Mouse (Mus musculus): Measurements from ENCODE around the gene Tmem30a. TPM values are rescaled to one million over a fixed set of nuclear protein-coding genes. Genes with fewer than 3 reads are reported as not detected.

Tmem30a gene
- polyA plus RNA-seq, 1 experiment from 2014 or later, result 98.0 TPM

- no peak for ATAC-seq (replicated peaks; ENCODE audit: low FRiP score, low read depth)
- 78% methylated on average over 2 of the region's 2 CpGs for WGBS
- Histone ChIP-seq H3K9me3 (replicated peaks; ENCODE audit: low read length) (no peaks in the 10 kb centered on the region), H3K36me3 (ENCODE audit: insufficient read depth, low read length) (no peaks in the 10 kb centered on the region), H3K27me3 (ENCODE audit: insufficient read depth, low read length) (no peaks in the 10 kb centered on the region), H3K4me3 (replicated peaks; ENCODE audit: low read depth, low read length) (no peak overlapping the region), H3K4me2 (ENCODE audit: low read length) (no peak overlapping the region), H3K4me1 (replicated peaks; ENCODE audit: insufficient read depth, low read length) (no peaks in the 10 kb centered on the region), H3K27ac (no peak overlapping the region), H3K9ac (ENCODE audit: low read depth, low read length) (no peak overlapping the region)
- DNase-seq (ENCODE audit: low spot score), result no peak
- TF ChIP-seq CTCF (IDR thresholded peaks at IDR 0.05; ENCODE audit: low read depth), result no peak
Observed at GRCm38 (mm10) chr9:79827072-79827471, 33.8 kb upstream of the Tmem30a start.

DNA sequence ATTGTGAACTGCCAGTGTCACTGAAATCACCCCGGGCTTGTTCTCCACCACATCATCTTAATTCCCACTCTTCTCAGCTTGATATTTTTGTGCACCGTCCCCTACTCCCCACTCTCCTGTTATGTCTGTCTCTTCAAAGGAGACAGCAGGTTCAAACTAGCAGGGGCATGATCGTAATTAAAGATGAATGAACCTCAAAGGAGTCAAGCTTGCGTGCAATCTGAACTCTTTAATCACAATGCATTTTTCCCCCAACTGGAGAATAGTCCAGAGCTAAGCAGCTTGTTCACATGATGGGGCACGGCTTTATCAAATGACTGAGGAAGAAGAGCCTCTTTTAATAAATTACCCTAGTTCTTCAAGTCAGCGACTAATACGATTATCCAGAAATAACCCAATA is 32.2 kb upstream of the Tmem30a start:
- H3K4me2 ChIP-seq (ENCODE audit: low read length), result no peak overlapping the region
- no peak overlapping the region for H3K4me3 ChIP-seq (replicated peaks; ENCODE audit: low read depth, low read length)
- H3K9me3 ChIP-seq (replicated peaks; ENCODE audit: low read length), result no peaks in the 10 kb centered on the region
- TF ChIP-seq CTCF (IDR thresholded peaks at IDR 0.05; ENCODE audit: low read depth), result no peak
- H3K27ac ChIP-seq, result no peak overlapping the region
- 68% methylated on average over 7 of the region's 7 CpGs for WGBS
- no peak for ATAC-seq (replicated peaks; ENCODE audit: low FRiP score, low read depth)
- H3K27me3 ChIP-seq (ENCODE audit: insufficient read depth, low read length), result no peaks in the 10 kb centered on the region
- H3K4me1 ChIP-seq (replicated peaks; ENCODE audit: insufficient read depth, low read length), result no peaks in the 10 kb centered on the region
- DNase-seq (ENCODE audit: low spot score), result no peak
- no peaks in the 10 kb centered on the region for H3K36me3 ChIP-seq (ENCODE audit: insufficient read depth, low read length)
- no peak overlapping the region for H3K9ac ChIP-seq (ENCODE audit: low read depth, low read length)

DNA sequence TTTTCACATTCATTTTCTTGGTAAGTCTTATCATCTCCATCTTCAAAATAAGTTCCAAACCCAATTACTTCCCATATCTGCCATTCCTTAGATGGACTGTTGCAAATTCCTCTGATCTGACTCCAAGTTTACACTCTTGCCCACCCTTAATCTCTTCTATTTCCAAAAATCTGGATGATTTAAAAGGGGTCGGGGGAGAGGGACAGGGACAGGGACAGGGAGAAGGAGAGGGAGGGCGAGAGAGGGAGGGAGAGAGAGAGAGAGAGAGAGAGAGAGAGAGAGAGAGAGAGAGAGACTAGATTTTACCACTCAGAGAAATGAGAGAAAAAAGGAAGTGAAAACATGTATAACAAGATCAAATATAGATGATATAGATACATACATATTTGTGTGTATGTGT is 30.5 kb upstream of the Tmem30a start:
- DNase-seq (ENCODE audit: low spot score) (no peak), ATAC-seq (replicated peaks; ENCODE audit: low FRiP score, low read depth) (no peak)
- Histone ChIP-seq H3K9ac (ENCODE audit: low read depth, low read length) (no peak overlapping the region), H3K4me3 (replicated peaks; ENCODE audit: low read depth, low read length) (no peak overlapping the region), H3K9me3 (replicated peaks; ENCODE audit: low read length) (no peaks in the 10 kb centered on the region), H3K36me3 (ENCODE audit: insufficient read depth, low read length) (no peaks in the 10 kb centered on the region), H3K4me1 (replicated peaks; ENCODE audit: insufficient read depth, low read length) (no peaks in the 10 kb centered on the region), H3K4me2 (ENCODE audit: low read length) (no peak overlapping the region), H3K27ac (no peak overlapping the region), H3K27me3 (ENCODE audit: insufficient read depth, low read length) (no peaks in the 10 kb centered on the region)
- 70% methylated on average over 2 of the region's 2 CpGs for WGBS
- TF ChIP-seq CTCF (IDR thresholded peaks at IDR 0.05; ENCODE audit: low read depth), result no peak

DNA sequence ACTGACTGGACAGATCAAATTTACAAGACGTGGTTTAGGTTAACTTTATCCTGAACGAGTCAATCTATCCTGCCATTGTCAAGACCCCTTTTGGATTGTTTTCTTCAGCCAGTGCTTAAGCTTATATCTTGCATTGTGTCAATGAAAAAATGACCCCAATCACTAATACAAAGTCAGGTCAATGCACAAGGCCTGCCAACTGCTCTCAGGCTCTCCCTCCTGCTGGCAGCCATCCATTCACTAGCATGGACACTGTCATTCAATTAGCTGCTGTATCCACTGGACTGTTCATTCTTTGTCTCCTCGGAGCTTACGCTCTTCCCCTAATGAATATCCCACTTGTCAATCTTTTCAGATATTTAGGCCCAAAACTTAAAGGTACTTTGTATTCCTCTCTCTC is 30.1 kb upstream of the Tmem30a start:
- H3K4me2 ChIP-seq (ENCODE audit: low read length), result no peak overlapping the region
- no peak overlapping the region for H3K4me3 ChIP-seq (replicated peaks; ENCODE audit: low read depth, low read length)
- ATAC-seq (replicated peaks; ENCODE audit: low FRiP score, low read depth), result no peak
- H3K9me3 ChIP-seq (replicated peaks; ENCODE audit: low read length), result no peaks in the 10 kb centered on the region
- H3K27ac ChIP-seq, result no peak overlapping the region
- H3K36me3 ChIP-seq (ENCODE audit: insufficient read depth, low read length), result no peaks in the 10 kb centered on the region
- no peaks in the 10 kb centered on the region for H3K4me1 ChIP-seq (replicated peaks; ENCODE audit: insufficient read depth, low read length)
- WGBS, result 82% methylated on average over 4 of the region's 4 CpGs
- DNase-seq (ENCODE audit: low spot score), result no peak
- no peak for TF ChIP-seq CTCF (IDR thresholded peaks at IDR 0.05; ENCODE audit: low read depth)
- H3K9ac ChIP-seq (ENCODE audit: low read depth, low read length), result no peak overlapping the region
- no peaks in the 10 kb centered on the region for H3K27me3 ChIP-seq (ENCODE audit: insufficient read depth, low read length)

DNA sequence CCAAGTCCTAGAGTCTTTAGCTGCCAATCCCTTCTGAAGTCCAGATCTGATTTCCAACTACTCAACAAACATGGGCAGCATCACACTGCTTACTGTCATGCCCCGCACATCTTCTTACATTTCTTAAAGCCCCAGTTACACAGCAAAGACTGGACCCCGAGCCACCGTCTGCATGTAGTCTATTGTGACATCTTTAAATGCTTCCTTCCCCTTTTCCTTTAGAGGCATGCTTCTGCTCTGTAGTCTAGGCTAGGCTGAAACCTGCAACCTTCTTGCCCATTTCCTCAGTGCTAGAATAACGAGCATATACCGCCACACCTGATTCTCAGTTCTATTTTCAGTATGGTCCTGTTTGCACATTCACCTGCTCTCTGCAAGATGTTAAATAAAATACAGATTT is 23.2 kb upstream of the Tmem30a start:
- TF ChIP-seq CTCF (IDR thresholded peaks at IDR 0.05; ENCODE audit: low read depth), result no peak
- H3K4me2 ChIP-seq (ENCODE audit: low read length), result no peak overlapping the region
- WGBS, result 86% methylated on average over 5 of the region's 5 CpGs
- H3K27ac ChIP-seq, result no peak overlapping the region
- no peak overlapping the region for H3K9ac ChIP-seq (ENCODE audit: low read depth, low read length)
- H3K36me3 ChIP-seq (ENCODE audit: insufficient read depth, low read length), result no peaks in the 10 kb centered on the region
- no peaks in the 10 kb centered on the region for H3K4me1 ChIP-seq (replicated peaks; ENCODE audit: insufficient read depth, low read length)
- no peak for DNase-seq (ENCODE audit: low spot score)
- no peak for ATAC-seq (replicated peaks; ENCODE audit: low FRiP score, low read depth)
- H3K4me3 ChIP-seq (replicated peaks; ENCODE audit: low read depth, low read length), result no peak overlapping the region
- no peaks in the 10 kb centered on the region for H3K9me3 ChIP-seq (replicated peaks; ENCODE audit: low read length)
- no peaks in the 10 kb centered on the region for H3K27me3 ChIP-seq (ENCODE audit: insufficient read depth, low read length)

DNA sequence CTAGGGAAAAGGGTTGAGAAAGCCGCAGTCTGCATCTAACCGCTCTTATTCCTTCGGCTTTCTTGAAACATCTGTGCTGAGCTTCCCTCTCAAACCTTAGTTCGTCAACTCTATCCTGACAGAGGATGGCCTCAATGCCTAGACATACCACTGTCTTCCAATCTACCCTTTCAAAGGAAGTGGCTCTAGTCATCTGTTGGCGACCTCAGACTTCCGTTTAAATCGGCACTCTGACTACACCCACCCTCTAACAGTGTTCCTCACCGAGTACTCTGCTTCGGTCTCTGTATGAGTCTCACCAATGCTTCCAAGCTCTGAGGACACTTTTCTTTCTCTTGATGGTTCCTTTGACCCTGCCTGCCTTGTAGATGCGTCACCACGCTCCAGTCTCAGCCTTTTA is 22.7 kb upstream of the Tmem30a start:
- Histone ChIP-seq H3K36me3 (ENCODE audit: insufficient read depth, low read length) (no peaks in the 10 kb centered on the region), H3K9ac (ENCODE audit: low read depth, low read length) (no peak overlapping the region), H3K4me1 (replicated peaks; ENCODE audit: insufficient read depth, low read length) (no peaks in the 10 kb centered on the region), H3K4me2 (ENCODE audit: low read length) (no peak overlapping the region), H3K9me3 (replicated peaks; ENCODE audit: low read length) (no peaks in the 10 kb centered on the region), H3K4me3 (replicated peaks; ENCODE audit: low read depth, low read length) (no peak overlapping the region), H3K27ac (no peak overlapping the region), H3K27me3 (ENCODE audit: insufficient read depth, low read length) (no peaks in the 10 kb centered on the region)
- ATAC-seq (replicated peaks; ENCODE audit: low FRiP score, low read depth), result no peak
- 93% methylated on average over 11 of the region's 11 CpGs for WGBS
- TF ChIP-seq CTCF (IDR thresholded peaks at IDR 0.05; ENCODE audit: low read depth), result no peak
- no peak for DNase-seq (ENCODE audit: low spot score)

DNA sequence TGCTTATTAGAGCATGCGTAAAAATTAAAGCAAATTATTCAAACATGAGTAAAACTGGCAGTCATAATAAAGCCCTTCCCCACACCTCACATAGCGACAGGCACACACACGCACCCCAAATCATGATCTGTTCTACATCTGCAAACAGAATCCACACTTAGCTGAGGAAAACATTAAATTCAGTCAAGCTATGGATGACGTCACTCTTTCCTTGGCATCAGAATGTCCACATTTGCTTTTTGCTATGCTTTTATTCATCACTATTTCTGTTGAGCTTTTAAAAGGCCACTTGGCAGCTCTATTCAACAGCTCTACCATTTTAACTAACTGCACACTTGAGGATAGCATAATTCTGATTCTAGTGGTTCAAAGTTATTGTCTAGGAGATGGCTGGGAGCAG is 21.3 kb upstream of the Tmem30a start:
- Histone ChIP-seq H3K27ac (no peak overlapping the region), H3K4me2 (ENCODE audit: low read length) (no peak overlapping the region), H3K4me1 (replicated peaks; ENCODE audit: insufficient read depth, low read length) (no peaks in the 10 kb centered on the region), H3K27me3 (ENCODE audit: insufficient read depth, low read length) (no peaks in the 10 kb centered on the region), H3K9me3 (replicated peaks; ENCODE audit: low read length) (no peaks in the 10 kb centered on the region), H3K9ac (ENCODE audit: low read depth, low read length) (no peak overlapping the region), H3K4me3 (replicated peaks; ENCODE audit: low read depth, low read length) (no peak overlapping the region), H3K36me3 (ENCODE audit: insufficient read depth, low read length) (no peaks in the 10 kb centered on the region)
- 88% methylated on average over 4 of the region's 4 CpGs for WGBS
- TF ChIP-seq CTCF (IDR thresholded peaks at IDR 0.05; ENCODE audit: low read depth), result no peak
- ATAC-seq (replicated peaks; ENCODE audit: low FRiP score, low read depth), result no peak
- DNase-seq (ENCODE audit: low spot score), result no peak

All from kidney, postnatal 0 days (tissue).